Mouse (Mus musculus) ES-Bruce4 (cell line): Measurements from ENCODE around the gene Gm21969. TPM values are rescaled to one million over a fixed set of nuclear protein-coding genes. Genes with fewer than 3 reads are reported as not detected.

Experiments used
- H3K27ac ChIP-seq: 2 replicates; pipeline ENCODE4 v1.5.1; 2012; ENCODE audit warnings: low read length, inconsistent platforms; ENCODE audit not compliant: insufficient read depth
- H3K27me3 ChIP-seq: 2 replicates; pipeline ENCODE4 v1.6.1; 2012; ENCODE audit warnings: mild to moderate bottlenecking, low read length, inconsistent platforms; ENCODE audit not compliant: control insufficient read depth, poor library complexity, insufficient read depth, severe bottlenecking
- H3K36me3 ChIP-seq: 2 replicates; pipeline ENCODE4 v1.6.1; 2012; ENCODE audit warnings: inconsistent platforms, mild to moderate bottlenecking, low read length, moderate library complexity; ENCODE audit not compliant: control insufficient read depth, poor library complexity, insufficient read depth, severe bottlenecking
- H3K4me1 ChIP-seq: one replicate; pipeline ENCODE4 v1.8.1; 2011; ENCODE audit warnings: low read length; ENCODE audit not compliant: control insufficient read depth, insufficient read depth
- H3K4me3 ChIP-seq: 2 replicates; pipeline ENCODE4 v1.5.1; 2011; ENCODE audit warnings: low read depth, mild to moderate bottlenecking, low read length
- H3K9ac ChIP-seq: 2 replicates; pipeline ENCODE4 v1.6.1; 2012; ENCODE audit warnings: low read depth, mild to moderate bottlenecking, inconsistent platforms; ENCODE audit not compliant: poor library complexity, severe bottlenecking
- H3K9me3 ChIP-seq: replicated peaks from 2 replicates; pipeline ENCODE4 v1.6.1; 2012; ENCODE audit warnings: mild to moderate bottlenecking, low read length, inconsistent platforms; ENCODE audit not compliant: control insufficient read depth, poor library complexity, insufficient read depth, severe bottlenecking
- CTCF ChIP-seq: IDR thresholded peaks from one replicate; pipeline ENCODE4 v1.8.1; 2011; ENCODE audit warnings: low read depth, low read length
- EP300 ChIP-seq: IDR thresholded peaks from 2 replicates; pipeline ENCODE4 v1.6.1; 2011; ENCODE audit warnings: low read depth, low read length; ENCODE audit not compliant: insufficient read depth
- POLR2A ChIP-seq: IDR thresholded peaks from one replicate; pipeline ENCODE4 v1.8.1; 2011; ENCODE audit warnings: low read length; ENCODE audit not compliant: insufficient read depth
- polyA plus RNA-seq: library from polyadenylated mRNA; stranded (reverse); fragments of >200 nt; gene quantifications from 2 replicates; pipeline ENCODE4 v1.2.4, GENCODE M21; 2011; ENCODE audit warnings: low read depth; ENCODE audit not compliant: missing spikeins, insufficient read depth, insufficient read length

Gene Gm21969
- 0.21 TPM in 1 of 2 replicates, not detected in the other for polyA plus RNA-seq

DNA sequence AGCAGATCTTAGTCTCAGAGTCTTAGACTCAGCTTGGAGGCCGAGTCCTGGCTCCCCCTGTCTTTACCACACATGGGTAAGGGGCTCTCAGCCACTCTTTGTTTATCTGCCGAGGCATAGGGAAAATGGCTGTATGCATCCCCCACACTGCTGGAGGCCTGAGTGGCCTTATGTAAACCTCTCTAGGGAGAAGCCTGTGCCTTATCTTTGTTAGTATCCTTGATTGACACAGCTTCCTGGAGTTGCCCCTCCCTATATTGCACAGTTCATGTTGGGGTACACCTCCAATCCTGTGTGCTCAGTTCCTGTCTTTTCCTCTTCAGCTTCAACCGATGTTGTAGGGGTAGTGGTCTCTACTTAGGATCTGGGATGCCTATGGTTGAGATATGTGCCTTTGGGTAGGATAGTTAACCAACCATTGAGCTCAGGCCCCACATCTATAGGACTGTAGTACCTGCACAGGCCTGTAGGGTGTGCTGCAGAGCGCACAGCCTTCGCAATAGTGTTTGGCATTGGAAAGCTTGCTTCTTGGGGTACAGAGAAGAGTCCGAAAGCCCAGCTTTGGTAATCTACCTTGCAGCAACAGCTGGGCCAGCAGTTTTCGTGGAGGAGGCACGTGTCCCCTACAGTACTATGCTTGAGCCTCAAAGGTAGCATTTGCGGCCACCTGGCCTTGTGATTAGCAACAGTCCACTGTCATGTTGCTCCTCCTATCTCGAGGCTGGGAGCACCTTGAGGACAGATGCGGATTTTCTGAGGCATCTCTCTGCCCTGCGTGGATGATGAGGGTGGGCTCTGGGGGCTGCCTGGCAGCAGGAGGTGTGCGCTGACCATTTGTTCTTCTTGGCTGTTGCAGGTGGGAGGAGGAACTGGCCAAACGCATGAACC is at the start of gene Gm21969:
Gene Gm21969, plus strand, starts transcription at position 830 of the 888 bp plus-strand sequence.
- H3K9me3 ChIP-seq: no peaks in the 10 kb centered on the region
- no peaks in the 10 kb centered on the region for H3K36me3 ChIP-seq

GRCm38 (mm10) chr4:139555235-139555634 is 47.8 kb upstream of the Gm21969 start:
- no peak overlapping the region for H3K9ac ChIP-seq
- no peaks in the 10 kb centered on the region for H3K36me3 ChIP-seq
- H3K4me3 ChIP-seq: no peak overlapping the region
- H3K27me3 ChIP-seq: no peaks in the 10 kb centered on the region
- no peak overlapping the region for H3K27ac ChIP-seq
- TF ChIP-seq EP300 (no peak), CTCF (no peak), POLR2A (no peak)
- peaks cover 2% of the 10 kb centered on the region for H3K4me1 ChIP-seq
- no peaks in the 10 kb centered on the region for H3K9me3 ChIP-seq

More for the DNA sequence above, at the start of gene Gm21969:
- H3K4me1 ChIP-seq: peaks cover 8% of the 10 kb centered on the region
- H3K27ac ChIP-seq: peak within 1 kb of the TSS; percentile 8; the same call in 1 of the 2 replicates
- H3K4me3 ChIP-seq: no peak within 1 kb of the TSS
- no peaks in the 10 kb centered on the region for H3K27me3 ChIP-seq
- H3K9ac ChIP-seq: no peak within 1 kb of the TSS
- TF ChIP-seq CTCF: peak; percentile 86
- TF ChIP-seq EP300: no peak
- no peak for TF ChIP-seq POLR2A

DNA sequence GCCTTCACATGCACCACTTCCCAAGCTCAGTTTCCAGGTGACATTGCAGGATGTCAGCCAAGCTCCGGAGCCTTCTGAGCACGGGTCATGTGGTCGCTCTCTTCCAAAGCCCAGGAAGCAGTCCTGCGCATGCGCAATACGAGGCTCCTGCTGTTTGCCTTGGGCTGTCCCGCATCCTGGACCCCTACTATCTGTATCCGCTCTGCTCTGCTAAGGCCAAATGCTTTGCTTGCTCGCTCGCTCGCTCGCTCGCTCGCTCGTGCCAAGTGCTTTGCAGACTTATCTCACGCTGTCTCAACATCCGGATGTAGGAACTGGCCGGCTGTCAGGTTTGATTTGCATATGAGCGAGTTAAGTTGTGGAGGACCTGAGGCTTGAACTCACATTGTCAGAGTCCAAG is 47.0 kb upstream of the Gm21969 start:
- H3K36me3 ChIP-seq: no peaks in the 10 kb centered on the region
- peaks cover 2% of the 10 kb centered on the region for H3K4me1 ChIP-seq
- no peaks in the 10 kb centered on the region for H3K27me3 ChIP-seq
- no peak overlapping the region for H3K27ac ChIP-seq
- TF ChIP-seq EP300: no peak
- TF ChIP-seq POLR2A: no peak
- TF ChIP-seq CTCF: no peak
- H3K4me3 ChIP-seq: no peak overlapping the region
- no peaks in the 10 kb centered on the region for H3K9me3 ChIP-seq
- H3K9ac ChIP-seq: no peak overlapping the region

- Histone ChIP-seq H3K27ac (no peak overlapping the region), H3K4me1 (peaks cover 2% of the 10 kb centered on the region), H3K36me3 (no peaks in the 10 kb centered on the region), H3K9me3 (no peaks in the 10 kb centered on the region), H3K9ac (no peak overlapping the region), H3K4me3 (no peak overlapping the region), H3K27me3 (no peaks in the 10 kb centered on the region)
- TF ChIP-seq POLR2A (no peak), EP300 (no peak), CTCF (no peak)
These were observed 34.6 kb upstream of the Gm21969 start for GRCm38 (mm10) chr4:139568361-139568760.

DNA sequence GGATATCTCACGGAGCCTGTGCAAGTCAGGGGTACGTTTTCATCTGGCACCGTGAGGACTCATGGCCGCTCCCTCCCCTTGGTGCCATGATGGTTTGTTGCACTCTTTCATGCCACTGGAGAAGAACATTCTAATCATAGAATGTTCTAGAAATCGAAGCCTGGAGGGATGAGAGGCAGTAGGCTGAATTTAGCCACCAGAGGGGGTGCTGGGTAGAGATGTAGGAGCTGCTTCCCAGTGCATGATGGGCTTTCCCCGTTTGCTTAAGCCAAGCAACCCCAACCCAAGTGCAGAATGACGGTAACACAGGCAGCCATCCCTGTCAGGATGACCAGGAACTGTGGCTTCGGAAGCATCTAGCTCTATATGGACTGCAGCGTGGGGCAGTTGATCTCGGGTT is 32.2 kb upstream of the Gm21969 start:
- H3K9me3 ChIP-seq: no peaks in the 10 kb centered on the region
- H3K27ac ChIP-seq: no peak overlapping the region
- H3K9ac ChIP-seq: no peak overlapping the region
- peaks cover 2% of the 10 kb centered on the region for H3K4me1 ChIP-seq
- no peaks in the 10 kb centered on the region for H3K36me3 ChIP-seq
- no peaks in the 10 kb centered on the region for H3K27me3 ChIP-seq
- no peak overlapping the region for H3K4me3 ChIP-seq
- TF ChIP-seq CTCF (peak; percentile 22), POLR2A (no peak)

- Histone ChIP-seq H3K4me1 (peaks cover 2% of the 10 kb centered on the region), H3K27ac (no peak overlapping the region), H3K4me3 (no peak overlapping the region), H3K27me3 (no peaks in the 10 kb centered on the region), H3K9ac (no peak overlapping the region), H3K9me3 (no peaks in the 10 kb centered on the region), H3K36me3 (no peaks in the 10 kb centered on the region)
- TF ChIP-seq CTCF (no peak), EP300 (no peak), POLR2A (no peak)
These were observed 30.0 kb upstream of the Gm21969 start for GRCm38 (mm10) chr4:139572928-139573512.
